Mouse (Mus musculus): ENCODE measurements around the gene AI661453. TPM values are rescaled to one million over a fixed set of nuclear protein-coding genes. Genes with fewer than 3 reads are reported as not detected.

The AI661453 gene
- polyA plus RNA-seq, 1 experiment from 2014 or later = 5.2 TPM

DNA sequence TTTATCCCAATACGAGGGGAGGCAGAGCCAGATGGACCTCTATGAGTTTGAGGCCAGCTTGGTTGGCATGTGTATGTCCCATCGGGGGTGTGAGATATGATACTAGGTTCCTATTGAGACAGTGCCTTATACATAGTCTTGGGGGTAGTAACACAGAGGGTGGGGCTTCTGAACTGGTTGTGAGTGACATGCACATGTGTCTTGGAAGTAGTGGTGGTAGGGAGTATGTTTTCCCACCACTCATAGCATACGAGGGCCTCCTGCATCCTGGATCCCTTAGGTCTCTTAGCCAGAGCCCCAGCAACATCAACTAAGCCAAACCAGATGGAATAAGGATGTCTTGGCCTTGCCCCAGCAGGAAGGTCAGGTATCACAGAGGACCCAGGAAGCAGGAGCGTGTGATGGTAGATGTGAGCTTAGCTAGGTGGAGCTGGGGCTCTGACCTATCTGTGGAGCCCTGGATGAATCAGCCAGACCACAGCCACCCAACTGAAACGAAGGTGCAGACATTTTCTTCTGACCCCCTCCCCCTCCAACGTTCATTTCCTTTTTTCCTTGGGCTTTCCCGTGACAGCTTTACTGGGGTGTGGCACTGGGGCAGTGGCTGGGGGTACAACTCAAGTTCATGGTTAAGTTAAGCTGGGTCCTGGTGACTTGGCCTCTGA lies 78.9 kb downstream of the AI661453 start:
- Histone ChIP-seq H3K27me3 (no peaks in the 10 kb centered on the region), H3K36me3 (0 out of 2 replicates have a peak, but pooled peaks cover 3% of the 10 kb centered on the region), H3K9ac (no peak overlapping the region), H3K27ac (replicated peaks) (no peak overlapping the region), H3K4me2 (replicated peaks) (no peak overlapping the region), H3K4me3 (replicated peaks) (no peak overlapping the region), H3K4me1 (peaks cover 71% of the 10 kb centered on the region), H3K9me3 (replicated peaks) (no peaks in the 10 kb centered on the region)
- 68% methylated on average over 7 of the region's 7 CpGs for WGBS
- no peak for ATAC-seq (ENCODE audit: insufficient number of reproducible peaks, low FRiP score, low TSS enrichment, low read depth)

DNA sequence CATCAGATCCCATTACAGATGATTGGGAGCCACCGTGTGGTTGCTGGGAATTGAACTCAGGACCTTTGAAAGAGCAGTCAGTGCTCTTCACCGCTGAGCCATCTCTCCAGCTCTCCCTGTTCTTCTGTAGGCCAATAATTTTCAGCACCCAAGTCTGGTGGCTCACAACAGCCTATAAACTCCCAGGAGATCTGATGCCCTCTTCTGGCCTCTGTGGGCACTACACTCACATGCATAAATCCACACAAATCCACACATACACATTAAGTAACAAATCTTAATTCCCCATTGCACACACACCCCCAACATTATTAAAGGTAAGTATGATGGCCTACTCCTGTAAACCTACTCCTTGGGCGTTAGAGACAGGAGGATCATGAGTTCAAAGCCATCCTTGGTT lies 79.8 kb downstream of the AI661453 start:
- H3K9ac ChIP-seq = no peak overlapping the region
- H3K36me3 ChIP-seq = 0 out of 2 replicates have a peak, but pooled peaks cover 3% of the 10 kb centered on the region
- WGBS = 94% methylated on average over 3 of the region's 3 CpGs
- H3K4me1 ChIP-seq = peaks cover 68% of the 10 kb centered on the region
- H3K27me3 ChIP-seq = no peaks in the 10 kb centered on the region
- no peak for ATAC-seq (ENCODE audit: insufficient number of reproducible peaks, low FRiP score, low TSS enrichment, low read depth)
- no peak overlapping the region for H3K4me2 ChIP-seq (replicated peaks)
- no peaks in the 10 kb centered on the region for H3K9me3 ChIP-seq (replicated peaks)
- no peak overlapping the region for H3K27ac ChIP-seq (replicated peaks)
- H3K4me3 ChIP-seq (replicated peaks) = no peak overlapping the region

DNA sequence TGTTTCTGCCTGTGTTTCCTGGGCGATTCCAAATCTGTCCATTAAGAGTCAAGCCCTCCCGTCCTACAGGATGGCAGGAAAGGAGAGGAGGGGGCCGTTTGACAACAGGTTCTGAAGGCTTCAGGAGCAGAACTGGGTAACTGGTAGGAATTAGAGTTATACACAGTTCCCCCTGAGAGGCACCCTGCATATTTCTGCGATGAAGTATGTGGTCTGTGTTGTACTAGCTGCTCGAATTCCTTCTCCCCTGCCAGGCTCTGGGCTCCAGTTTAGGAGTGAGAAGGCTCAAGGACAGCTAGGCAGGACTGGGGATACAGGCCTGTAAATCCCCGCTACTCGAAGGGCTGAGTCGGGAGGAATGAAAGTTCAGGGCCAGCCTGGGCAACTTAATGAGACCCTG lies 81.8 kb downstream of the AI661453 start:
- Histone ChIP-seq H3K9me3 (replicated peaks) (no peaks in the 10 kb centered on the region), H3K27me3 (no peaks in the 10 kb centered on the region), H3K9ac (no peak overlapping the region), H3K27ac (replicated peaks) (peak overlapping the region; percentile 96), H3K4me3 (replicated peaks) (no peak overlapping the region), H3K36me3 (0 out of 2 replicates have a peak, but pooled peaks cover 3% of the 10 kb centered on the region), H3K4me1 (peaks cover 70% of the 10 kb centered on the region), H3K4me2 (replicated peaks) (peak overlapping the region; percentile 19)
- WGBS = 11% methylated on average over 8 of the region's 8 CpGs
- ATAC-seq (ENCODE audit: insufficient number of reproducible peaks, low FRiP score, low TSS enrichment, low read depth) = peak; percentile 62; the same call in 1 of the 2 replicates

Other genes with a start within 250 kb of the AI661453 start
- gene Mrps10, start 67.7 kb upstream of the AI661453 start, polyA plus RNA-seq (2015; fragmentation: Nextera tagmentation; extraction: Ambion mirVana) = 66.9 and 70.0 TPM in 2 replicates
- gene Guca1b, start 51.2 kb upstream of the AI661453 start, polyA plus RNA-seq (2015; fragmentation: Nextera tagmentation; extraction: Ambion mirVana) = 0.76 and 0.87 TPM in 2 replicates
- 6.3 and 6.6 TPM in 2 replicates for gene Guca1a, start 36.0 kb upstream of the AI661453 start, polyA plus RNA-seq (2015; fragmentation: Nextera tagmentation; extraction: Ambion mirVana)
- 0.31 and 0.37 TPM in 2 replicates for gene 1700001C19Rik, start 761 bp downstream of the AI661453 start, polyA plus RNA-seq (2015; fragmentation: Nextera tagmentation; extraction: Ambion mirVana)
- 30.0 and 32.4 TPM in 2 replicates for gene Taf8, start 65.7 kb downstream of the AI661453 start, polyA plus RNA-seq (2015; fragmentation: Nextera tagmentation; extraction: Ambion mirVana)
- gene Ccnd3, start 68.4 kb downstream of the AI661453 start, polyA plus RNA-seq (2015; fragmentation: Nextera tagmentation; extraction: Ambion mirVana) = 552 and 575 TPM in 2 replicates
- gene Bysl, start 174.9 kb downstream of the AI661453 start, polyA plus RNA-seq (2015; fragmentation: Nextera tagmentation; extraction: Ambion mirVana) = 23.9 and 24.6 TPM in 2 replicates
- gene Med20, start 175.0 kb downstream of the AI661453 start, polyA plus RNA-seq (2015; fragmentation: Nextera tagmentation; extraction: Ambion mirVana) = 51.9 and 55.2 TPM in 2 replicates
- gene Gm20517, start 175.0 kb downstream of the AI661453 start, polyA plus RNA-seq (2015; fragmentation: Nextera tagmentation; extraction: Ambion mirVana) = 1.6 TPM in 2 replicates
- gene Usp49, start 194.1 kb downstream of the AI661453 start, polyA plus RNA-seq (2015; fragmentation: Nextera tagmentation; extraction: Ambion mirVana) = 4.4 and 5.2 TPM in 2 replicates

All from embryonic facial prominence, embryonic 15.5 days (tissue).